Mouse (Mus musculus) myocyte (in vitro differentiated cells): Measurements from ENCODE around the gene Bbs4.

Experiments
- MYOD1 ChIP-seq, 3 experiments: IDR thresholded peaks; one replicate each; pipeline ENCODE4 v1.6.1; 2011; ENCODE audit warnings: control low read depth in 2 of 3, low read depth in 2 of 3, mild to moderate bottlenecking in 2 of 3, moderate library complexity in 1 of 3; ENCODE audit not compliant: insufficient read length in 2 of 3, control insufficient read depth in 1 of 3
- POLR2A ChIP-seq: IDR thresholded peaks from one replicate; pipeline ENCODE4 v1.6.1; 2011; ENCODE audit warnings: low read depth, mild to moderate bottlenecking, control low read depth, moderate library complexity; ENCODE audit not compliant: insufficient read length
- POLR2AphosphoS2 ChIP-seq: IDR thresholded peaks from one replicate; pipeline ENCODE4 v1.6.1; 2011; ENCODE audit warnings: low read depth, control low read depth; ENCODE audit not compliant: insufficient read length
- REST ChIP-seq: IDR thresholded peaks from one replicate; pipeline ENCODE4 v1.6.1; 2011; ENCODE audit warnings: mild to moderate bottlenecking, control low read depth, moderate library complexity; ENCODE audit not compliant: insufficient read depth, insufficient read length
- SRF ChIP-seq: IDR thresholded peaks from one replicate; pipeline ENCODE4 v1.6.1; 2011; ENCODE audit warnings: low read depth; ENCODE audit not compliant: control insufficient read depth, insufficient read length
- USF1 ChIP-seq: IDR thresholded peaks from one replicate; pipeline ENCODE4 v1.6.1; 2011; ENCODE audit warnings: low read depth, mild to moderate bottlenecking, control low read depth, moderate library complexity

- TF ChIP-seq POLR2A: no peak
- no peak for TF ChIP-seq USF1
- no peak for TF ChIP-seq REST
- no peak for TF ChIP-seq SRF
- no peak for TF ChIP-seq MYOD1 (IDR thresholded peaks at IDR 0.05; ENCODE audit: control insufficient read depth in 1 of 3, insufficient read length in 2 of 3, low read depth in 2 of 3)
- TF ChIP-seq POLR2AphosphoS2: no peak
These were observed 15.9 kb upstream of the Bbs4 start for GRCm38 (mm10) chr9:59369220-59369619.
